In the genomic region with DNA sequence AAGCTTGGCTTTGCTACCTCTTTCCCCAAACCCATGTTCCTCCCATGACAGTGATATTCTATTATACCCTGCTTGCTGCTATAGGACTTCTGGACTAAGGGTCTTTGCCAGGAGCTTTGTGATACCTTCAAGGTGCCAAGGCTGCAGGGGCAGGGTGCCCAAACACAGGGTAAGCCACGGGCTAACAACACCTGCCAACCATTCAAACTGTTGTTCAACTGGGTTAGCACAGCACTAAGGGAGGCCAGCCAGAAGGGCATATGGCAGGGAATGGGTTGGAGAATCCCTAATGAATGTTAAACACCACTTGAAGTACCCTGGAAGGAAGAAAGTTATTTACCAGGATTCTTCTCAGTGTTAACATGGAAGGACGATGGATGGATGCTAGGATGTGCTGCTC, we compare ENCODE assay signal across 12 mouse cellular contexts.
"Had no signal": no experiment of that assay in that cellular context is flagged by ENCODE, and none has a peak within 500 bp of the region (broad histone marks: within the 10 kb centered on the region; RNA-seq: fewer than 3 reads in every experiment).

No protein-coding gene starts in this region.

- H3K27me3 ChIP-seq: limb, embryonic 12.5 days; liver, embryonic 13.5 days; lung, embryonic 15.5 days; midbrain, embryonic 12.5 days; neural tube, embryonic 13.5 days had no signal

- H3K4me3 ChIP-seq: left cerebral cortex, adult 2 months; limb, embryonic 12.5 days; liver, embryonic 13.5 days; lung, embryonic 15.5 days; midbrain, embryonic 12.5 days; neural tube, embryonic 13.5 days had no signal

- H3K27ac ChIP-seq: left cerebral cortex, adult 2 months; limb, embryonic 12.5 days; liver, embryonic 13.5 days; lung, embryonic 15.5 days; macrophage; midbrain, embryonic 12.5 days; neural tube, embryonic 13.5 days had no signal

- DNase-seq: kidney, postnatal 10 days; liver; liver, embryonic 13.5 days; liver, postnatal 0 days; lung, postnatal 14 days; retina, postnatal 1 day had no signal

- H3K4me1 ChIP-seq: limb, embryonic 12.5 days; liver, embryonic 13.5 days; lung, embryonic 15.5 days; midbrain, embryonic 12.5 days; neural tube, embryonic 13.5 days had no signal
